Mouse (Mus musculus): ENCODE data around the gene Sh3bp1. TPM values are rescaled to one million over a fixed set of nuclear protein-coding genes. Genes with fewer than 3 reads are reported as not detected.

Sh3bp1 gene
- polyA plus RNA-seq, 1 experiment from 2014 or later, result 15.1 TPM

DNA sequence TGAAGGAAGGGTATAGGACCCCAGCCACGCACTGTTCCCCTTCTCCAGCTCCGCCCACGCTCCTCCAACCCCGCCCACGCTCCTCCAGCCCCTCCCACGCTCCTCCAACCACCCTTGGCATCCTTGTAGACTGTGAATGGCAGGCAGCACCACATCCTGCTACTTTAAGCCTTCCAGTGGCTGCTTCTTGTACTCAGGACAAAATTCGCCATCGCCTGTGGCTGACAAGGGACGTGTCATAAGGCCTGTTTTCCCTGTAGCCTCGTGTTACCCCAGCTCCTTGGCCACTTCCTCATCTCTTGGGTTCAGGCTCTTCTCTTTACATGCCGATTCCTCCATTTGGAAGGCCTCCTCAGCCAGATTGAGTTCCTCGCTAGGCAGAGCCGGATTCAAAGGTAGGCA, 35.7 kb upstream of the Sh3bp1 start:
- 50% methylated on average over 13 of the region's 13 CpGs for WGBS
- no peak overlapping the region for H3K4me2 ChIP-seq
- no peak for ATAC-seq (replicated peaks; ENCODE audit: insufficient number of reproducible peaks, insufficient read depth, low FRiP score, low read depth)
- H3K36me3 ChIP-seq, result no peaks in the 10 kb centered on the region
- no peak overlapping the region for H3K9ac ChIP-seq
- no peak overlapping the region for H3K27ac ChIP-seq
- no peaks in the 10 kb centered on the region for H3K9me3 ChIP-seq (replicated peaks)
- peaks cover 18% of the 10 kb centered on the region for H3K4me1 ChIP-seq (replicated peaks)
- H3K27me3 ChIP-seq, result 0 out of 2 replicates have a peak, but pooled peaks cover 3% of the 10 kb centered on the region
- no peak overlapping the region for H3K4me3 ChIP-seq

GRCm38 (mm10) chr15:78868398-78868797, 31.2 kb upstream of the Sh3bp1 start:
- Histone ChIP-seq H3K27ac (peak overlapping the region; percentile 75), H3K9ac (no peak overlapping the region), H3K4me2 (no peak overlapping the region), H3K9me3 (replicated peaks) (no peaks in the 10 kb centered on the region), H3K4me1 (replicated peaks) (peaks cover 19% of the 10 kb centered on the region), H3K4me3 (no peak overlapping the region), H3K36me3 (no peaks in the 10 kb centered on the region), H3K27me3 (0 out of 2 replicates have a peak, but pooled peaks cover 3% of the 10 kb centered on the region)
- ATAC-seq (replicated peaks; ENCODE audit: insufficient number of reproducible peaks, insufficient read depth, low FRiP score, low read depth), result peak; percentile 70
- 38% methylated on average over 9 of the region's 9 CpGs for WGBS

GRCm38 (mm10) chr15:78868826-78869233, 30.7 kb upstream of the Sh3bp1 start:
- 67% methylated on average over 7 of the region's 7 CpGs for WGBS
- ATAC-seq (replicated peaks; ENCODE audit: insufficient number of reproducible peaks, insufficient read depth, low FRiP score, low read depth), result no peak

DNA sequence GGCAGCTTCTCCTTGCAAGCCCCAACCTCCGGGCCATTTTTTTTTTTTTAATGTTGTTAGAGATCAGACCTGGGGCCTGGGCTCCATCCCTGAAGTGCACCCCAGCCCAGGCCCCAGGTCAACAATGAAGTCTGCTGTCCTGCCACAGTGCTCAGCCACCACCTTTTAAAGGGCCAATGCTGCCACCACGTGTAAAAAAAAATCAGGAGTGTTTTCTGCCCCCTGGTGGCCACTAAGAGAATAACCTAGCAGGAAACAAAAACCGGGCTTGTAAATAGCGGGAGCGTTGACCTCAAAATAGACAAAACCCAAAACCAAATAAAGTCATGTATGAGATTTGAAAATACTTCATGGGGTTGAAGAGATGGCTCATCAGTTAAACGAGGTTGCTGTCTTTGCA, 29.8 kb upstream of the Sh3bp1 start:
- Histone ChIP-seq H3K4me1 (replicated peaks) (peaks cover 11% of the 10 kb centered on the region), H3K4me2 (no peak overlapping the region), H3K9me3 (replicated peaks) (no peaks in the 10 kb centered on the region), H3K9ac (no peak overlapping the region), H3K36me3 (no peaks in the 10 kb centered on the region), H3K27me3 (0 out of 2 replicates have a peak, but pooled peaks cover 3% of the 10 kb centered on the region), H3K4me3 (no peak overlapping the region), H3K27ac (no peak overlapping the region)
- no peak for ATAC-seq (replicated peaks; ENCODE audit: insufficient number of reproducible peaks, insufficient read depth, low FRiP score, low read depth)
- 23% methylated on average over 6 of the region's 6 CpGs for WGBS

More at GRCm38 (mm10) chr15:78868826-78869233, 30.7 kb upstream of the Sh3bp1 start:
- no peaks in the 10 kb centered on the region for H3K36me3 ChIP-seq
- 0 out of 2 replicates have a peak, but pooled peaks cover 3% of the 10 kb centered on the region for H3K27me3 ChIP-seq
- H3K9ac ChIP-seq, result no peak overlapping the region
- no peak overlapping the region for H3K4me2 ChIP-seq
- H3K9me3 ChIP-seq (replicated peaks), result no peaks in the 10 kb centered on the region
- H3K4me1 ChIP-seq (replicated peaks), result peaks cover 14% of the 10 kb centered on the region
- H3K4me3 ChIP-seq, result no peak overlapping the region
- H3K27ac ChIP-seq, result peak overlapping the region; percentile 75

DNA sequence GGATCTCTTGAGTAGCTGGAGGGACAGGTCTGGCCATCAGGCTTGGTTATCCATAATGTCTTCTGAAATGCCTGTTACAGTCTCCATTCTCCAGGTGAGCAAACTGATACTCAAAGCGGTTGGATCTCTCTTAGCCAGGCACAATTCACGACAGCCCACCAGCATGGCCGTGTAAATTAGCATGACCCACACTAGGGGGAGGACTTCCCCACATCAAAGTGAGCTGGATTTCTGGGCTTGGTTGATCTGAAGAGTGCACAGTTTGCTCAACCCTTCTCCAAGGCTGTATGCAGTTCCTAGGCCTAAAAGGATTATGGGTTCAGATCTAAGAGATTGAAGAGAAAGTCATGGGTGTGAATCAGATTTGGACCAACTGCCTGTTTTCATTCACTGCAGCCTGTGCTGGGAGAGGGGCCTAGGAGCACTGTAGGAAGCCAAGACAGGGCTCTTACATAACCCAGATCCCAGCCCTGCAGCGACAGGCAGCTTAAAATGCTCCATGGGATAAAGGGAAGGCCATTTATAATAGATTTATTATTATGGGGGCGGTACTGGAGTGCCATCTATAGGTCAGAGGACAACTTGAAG, 27.5 kb upstream of the Sh3bp1 start:
- 51% methylated on average over 5 of the region's 5 CpGs for WGBS
- H3K27me3 ChIP-seq, result no peaks in the 10 kb centered on the region
- H3K36me3 ChIP-seq, result no peaks in the 10 kb centered on the region
- H3K4me1 ChIP-seq (replicated peaks), result peaks cover 25% of the 10 kb centered on the region
- no peak overlapping the region for H3K9ac ChIP-seq
- H3K27ac ChIP-seq, result no peak overlapping the region
- no peak for ATAC-seq (replicated peaks; ENCODE audit: insufficient number of reproducible peaks, insufficient read depth, low FRiP score, low read depth)
- H3K4me2 ChIP-seq, result no peak overlapping the region
- H3K4me3 ChIP-seq, result no peak overlapping the region
- H3K9me3 ChIP-seq (replicated peaks), result no peaks in the 10 kb centered on the region

GRCm38 (mm10) chr15:78873803-78874435, 25.6 kb upstream of the Sh3bp1 start:
- no peaks in the 10 kb centered on the region for H3K9me3 ChIP-seq (replicated peaks)
- H3K27ac ChIP-seq, result no peak overlapping the region
- no peak overlapping the region for H3K4me2 ChIP-seq
- no peak overlapping the region for H3K9ac ChIP-seq
- H3K36me3 ChIP-seq, result no peaks in the 10 kb centered on the region
- ATAC-seq (replicated peaks; ENCODE audit: insufficient number of reproducible peaks, insufficient read depth, low FRiP score, low read depth), result no peak
- H3K4me1 ChIP-seq (replicated peaks), result peaks cover 27% of the 10 kb centered on the region
- H3K27me3 ChIP-seq, result no peaks in the 10 kb centered on the region
- WGBS, result 43% methylated on average over 13 of the region's 13 CpGs
- H3K4me3 ChIP-seq, result no peak overlapping the region

DNA sequence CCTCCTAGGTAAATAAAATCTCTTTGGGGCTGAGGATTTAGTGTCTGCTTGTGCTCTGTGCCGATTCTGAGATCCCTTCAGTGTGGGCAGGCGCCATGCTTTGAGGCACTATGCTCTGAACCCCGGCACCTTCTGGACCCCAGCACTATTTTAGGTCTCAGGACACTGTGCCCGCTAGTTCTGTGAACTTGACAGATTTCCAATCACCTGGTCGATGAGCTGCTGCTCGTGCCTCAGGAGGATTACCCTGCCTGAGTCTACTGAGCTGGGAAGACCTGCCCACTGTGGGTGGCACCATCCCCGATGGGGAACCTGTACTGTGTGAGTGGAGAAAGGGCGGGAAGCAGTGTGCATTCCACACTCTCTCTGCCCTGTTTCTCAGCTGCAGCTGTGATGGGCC, 24.6 kb upstream of the Sh3bp1 start:
- Histone ChIP-seq H3K27ac (0 out of 2 replicates have a peak overlapping the region, but pooled peaks have one; percentile 21), H3K36me3 (no peaks in the 10 kb centered on the region), H3K4me3 (no peak overlapping the region), H3K9me3 (replicated peaks) (no peaks in the 10 kb centered on the region), H3K9ac (no peak overlapping the region), H3K27me3 (no peaks in the 10 kb centered on the region), H3K4me1 (replicated peaks) (peaks cover 34% of the 10 kb centered on the region), H3K4me2 (no peak overlapping the region)
- ATAC-seq (replicated peaks; ENCODE audit: insufficient number of reproducible peaks, insufficient read depth, low FRiP score, low read depth), result no peak
- WGBS, result 73% methylated on average over 8 of the region's 8 CpGs

DNA sequence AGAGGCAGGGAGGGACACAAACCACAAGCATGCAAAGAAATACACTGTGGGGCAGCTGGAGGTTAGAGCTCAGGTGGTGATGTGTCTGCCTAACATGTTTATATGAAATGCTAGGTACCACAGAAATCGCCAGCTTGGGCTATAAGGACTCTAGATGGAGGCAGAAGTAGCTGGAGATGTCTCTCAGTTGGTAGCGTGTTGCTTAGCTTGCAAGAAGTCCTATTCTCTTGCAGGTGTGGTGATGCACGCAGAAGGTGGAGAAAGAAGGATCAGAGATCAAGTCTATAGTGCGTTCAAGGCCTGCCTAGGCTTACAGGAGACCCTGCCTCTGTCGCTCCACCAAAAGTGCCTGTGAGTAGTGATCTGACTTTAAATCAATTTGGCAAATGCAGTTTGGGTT, 24.0 kb upstream of the Sh3bp1 start:
- no peaks in the 10 kb centered on the region for H3K27me3 ChIP-seq
- peaks cover 35% of the 10 kb centered on the region for H3K4me1 ChIP-seq (replicated peaks)
- peak overlapping the region; percentile 81 for H3K4me2 ChIP-seq
- H3K36me3 ChIP-seq, result no peaks in the 10 kb centered on the region
- H3K9me3 ChIP-seq (replicated peaks), result no peaks in the 10 kb centered on the region
- H3K27ac ChIP-seq, result peak overlapping the region; percentile 100
- no peak overlapping the region; the same call in 1 of the 2 replicates for H3K9ac ChIP-seq
- no peak overlapping the region for H3K4me3 ChIP-seq
- no peak for ATAC-seq (replicated peaks; ENCODE audit: insufficient number of reproducible peaks, insufficient read depth, low FRiP score, low read depth)
- 73% methylated on average over 5 of the region's 5 CpGs for whole genome bisulfite sequencing

GRCm38 (mm10) chr15:78876258-78876696, 23.3 kb upstream of the Sh3bp1 start:
- WGBS, result 1% methylated on average over 17 of the region's 17 CpGs
- Histone ChIP-seq H3K9ac (peak overlapping the region; percentile 91), H3K4me2 (peak overlapping the region; percentile 81), H3K4me1 (replicated peaks) (peaks cover 37% of the 10 kb centered on the region), H3K27me3 (no peaks in the 10 kb centered on the region), H3K36me3 (peaks cover 5% of the 10 kb centered on the region), H3K4me3 (peak overlapping the region; percentile 88), H3K27ac (peak overlapping the region; percentile 100), H3K9me3 (replicated peaks) (no peaks in the 10 kb centered on the region)
- no peak for ATAC-seq (replicated peaks; ENCODE audit: insufficient number of reproducible peaks, insufficient read depth, low FRiP score, low read depth)

GRCm38 (mm10) chr15:78876991-78877809, 22.4 kb upstream of the Sh3bp1 start, which contains the start of gene Gga1:
Gene Gga1, plus strand, starts transcription at chr15:78877190.
- Histone ChIP-seq H3K4me2 (peak within 1 kb of the TSS; percentile 81), H3K4me3 (peak within 1 kb of the TSS; percentile 88), H3K27ac (peak within 1 kb of the TSS; percentile 100), H3K9me3 (replicated peaks) (no peaks in the 10 kb centered on the region), H3K4me1 (replicated peaks) (peaks cover 37% of the 10 kb centered on the region), H3K36me3 (peaks cover 14% of the 10 kb centered on the region), H3K9ac (peak within 1 kb of the TSS; percentile 91), H3K27me3 (no peaks in the 10 kb centered on the region)
- WGBS, result under 1% methylated on average over 69 of the region's 95 CpGs
- peak; percentile 92 for ATAC-seq (replicated peaks; ENCODE audit: insufficient number of reproducible peaks, insufficient read depth, low FRiP score, low read depth)

DNA sequence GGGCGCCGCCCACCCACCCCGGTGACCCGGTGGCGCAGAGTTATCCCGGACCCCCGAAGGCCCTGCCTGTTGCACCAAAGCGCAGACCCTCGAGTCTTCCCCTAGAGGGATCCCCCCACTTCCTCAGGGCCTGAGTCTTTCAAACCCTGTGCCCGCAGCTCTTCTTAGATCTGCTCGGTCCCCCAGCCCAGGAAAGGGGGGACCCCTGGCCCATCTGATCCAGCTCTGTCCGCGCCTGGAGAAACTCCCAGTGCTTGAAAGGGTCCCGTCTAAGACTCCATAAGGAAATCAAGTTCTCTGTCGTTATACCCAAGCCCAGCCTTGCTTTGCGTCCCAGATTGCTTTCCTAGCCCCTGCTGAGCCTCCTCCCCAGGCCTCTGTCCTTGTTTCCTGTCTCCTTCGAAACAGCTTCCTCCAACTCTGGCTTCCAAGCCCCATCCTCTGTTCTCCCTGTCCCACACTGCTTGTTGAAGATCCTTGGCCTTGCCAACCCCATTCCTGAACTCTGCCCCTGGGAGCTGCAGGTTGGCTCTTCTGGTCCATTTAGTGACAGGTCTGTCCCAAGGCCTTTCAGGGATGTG, 21.7 kb upstream of the Sh3bp1 start:
- under 1% methylated on average over 17 of the region's 17 CpGs for WGBS
- ATAC-seq (replicated peaks; ENCODE audit: insufficient number of reproducible peaks, insufficient read depth, low FRiP score, low read depth), result no peak

More for the DNA sequence above, 21.7 kb upstream of the Sh3bp1 start:
- Histone ChIP-seq H3K4me2 (peak overlapping the region; percentile 81), H3K36me3 (peaks cover 21% of the 10 kb centered on the region), H3K4me1 (replicated peaks) (peaks cover 37% of the 10 kb centered on the region), H3K4me3 (peak overlapping the region; percentile 88), H3K9ac (peak overlapping the region; percentile 91), H3K27me3 (no peaks in the 10 kb centered on the region), H3K9me3 (replicated peaks) (no peaks in the 10 kb centered on the region), H3K27ac (peak overlapping the region; percentile 100)

Data from heart, embryonic 15.5 days (tissue).